Mouse (Mus musculus): Measurements from ENCODE around the gene Ano6.

The Ano6 gene

GRCm38 (mm10) chr15:95956692-95957091 is 166.0 kb downstream of the Ano6 start:
- in situ Hi-C loops (cut with MboI; ENCODE audit: unreplicated experiment in 2 of 2) = loop anchor here in 1 of 2 experiments (5.0 kb wide), 1 partner anchor 321 kb away; no protein-coding TSS in a partner anchor

GRCm38 (mm10) chr15:95962411-95963123 is 171.9 kb downstream of the Ano6 start:
- in situ Hi-C loops (cut with MboI; ENCODE audit: unreplicated experiment in 2 of 2) = loop anchor here in 1 of 2 experiments (10.0 kb wide), 1 partner anchor 322 kb away; the partner anchor contains the start of gene Arid2

GRCm38 (mm10) chr15:95963124-95963482 is 172.5 kb downstream of the Ano6 start:
- in situ Hi-C loops (cut with MboI; ENCODE audit: unreplicated experiment in 2 of 2) = loop anchor here in 1 of 2 experiments (10.0 kb wide), 1 partner anchor 322 kb away; the partner anchor contains the start of gene Arid2

GRCm38 (mm10) chr15:95963533-95964250 is 173.0 kb downstream of the Ano6 start:
- in situ Hi-C loops (cut with MboI; ENCODE audit: unreplicated experiment in 2 of 2) = loop anchor here in 1 of 2 experiments (10.0 kb wide), 1 partner anchor 321 kb away; the partner anchor contains the start of gene Arid2

GRCm38 (mm10) chr15:95964251-95964561 is 173.6 kb downstream of the Ano6 start:
- in situ Hi-C loops (cut with MboI; ENCODE audit: unreplicated experiment in 2 of 2) = loop anchor here in 1 of 2 experiments (10.0 kb wide), 1 partner anchor 321 kb away; the partner anchor contains the start of gene Arid2

GRCm38 (mm10) chr15:95966979-95967378 is 176.3 kb downstream of the Ano6 start:
- in situ Hi-C loops (cut with MboI; ENCODE audit: unreplicated experiment in 2 of 2) = loop anchor here in 1 of 2 experiments (10.0 kb wide), 1 partner anchor 318 kb away; the partner anchor contains the start of gene Arid2

GRCm38 (mm10) chr15:95967516-95968196 is 177.0 kb downstream of the Ano6 start:
- in situ Hi-C loops (cut with MboI; ENCODE audit: unreplicated experiment in 2 of 2) = loop anchor here in 1 of 2 experiments (10.0 kb wide), 1 partner anchor 317 kb away; the partner anchor contains the start of gene Arid2

- in situ Hi-C loops (cut with MboI; ENCODE audit: unreplicated experiment in 2 of 2) = loop anchor here in 1 of 2 experiments (10.0 kb wide), 1 partner anchor 315 kb away; the partner anchor contains the start of gene Arid2
Observed at GRCm38 (mm10) chr15:95969596-95969995, 179.0 kb downstream of the Ano6 start.

GRCm38 (mm10) chr15:95970176-95970575 is 179.5 kb downstream of the Ano6 start:
- in situ Hi-C loops (cut with MboI; ENCODE audit: unreplicated experiment in 2 of 2) = no loop called here

- in situ Hi-C loops (cut with MboI; ENCODE audit: unreplicated experiment in 2 of 2) = no loop called here
Observed at GRCm38 (mm10) chr15:95970691-95971090, 180.0 kb downstream of the Ano6 start.

- in situ Hi-C loops (cut with MboI; ENCODE audit: unreplicated experiment in 2 of 2) = no loop called here
Observed at GRCm38 (mm10) chr15:95971302-95971701, 180.7 kb downstream of the Ano6 start.

GRCm38 (mm10) chr15:95972156-95972555 is 181.5 kb downstream of the Ano6 start:
- in situ Hi-C loops (cut with MboI; ENCODE audit: unreplicated experiment in 2 of 2) = no loop called here

GRCm38 (mm10) chr15:95972621-95973020 is 182.0 kb downstream of the Ano6 start:
- in situ Hi-C loops (cut with MboI; ENCODE audit: unreplicated experiment in 2 of 2) = no loop called here

GRCm38 (mm10) chr15:95974021-95974597 is 183.5 kb downstream of the Ano6 start:
- in situ Hi-C loops (cut with MboI; ENCODE audit: unreplicated experiment in 2 of 2) = no loop called here

- in situ Hi-C loops (cut with MboI; ENCODE audit: unreplicated experiment in 2 of 2) = no loop called here
Observed at GRCm38 (mm10) chr15:95976156-95976876, 185.7 kb downstream of the Ano6 start.

- in situ Hi-C loops (cut with MboI; ENCODE audit: unreplicated experiment in 2 of 2) = no loop called here
Observed at GRCm38 (mm10) chr15:95977169-95977938, 186.7 kb downstream of the Ano6 start.

GRCm38 (mm10) chr15:95977939-95978252 is 187.3 kb downstream of the Ano6 start:
- in situ Hi-C loops (cut with MboI; ENCODE audit: unreplicated experiment in 2 of 2) = no loop called here

- in situ Hi-C loops (cut with MboI; ENCODE audit: unreplicated experiment in 2 of 2) = no loop called here
Observed at GRCm38 (mm10) chr15:95980641-95981040, 190.0 kb downstream of the Ano6 start.

- in situ Hi-C loops (cut with MboI; ENCODE audit: unreplicated experiment in 2 of 2) = no loop called here
Observed at GRCm38 (mm10) chr15:95987916-95988315, 197.3 kb downstream of the Ano6 start.
